Mouse (Mus musculus) heart, embryonic 16.5 days (tissue): ENCODE results near the gene Dnase1l3. TPM values are rescaled to one million over a fixed set of nuclear protein-coding genes. Genes with fewer than 3 reads are reported as not detected.

Experiments
- ATAC-seq: fragments of 200-750 bp; cut with Nextera tagmentation; replicated peaks from 2 replicates; pipeline ENCODE4 v1.8.0; 2017; ENCODE audit warnings: moderate number of reproducible peaks; ENCODE audit not compliant: insufficient read depth, low FRiP score; ENCODE audit errors: extremely low read depth
- H3K27ac ChIP-seq: fragments of 300-500 bp; sonication (generic); 2 replicates; pipeline ENCODE4 v1.5.1; 2014; ENCODE audit warnings: mild to moderate bottlenecking, low read length, control low read depth, moderate library complexity
- H3K27me3 ChIP-seq: fragments of 300-500 bp; sonication (generic); 2 replicates; pipeline ENCODE4 v1.6.1; 2014; ENCODE audit warnings: low read length, mixed read lengths; ENCODE audit not compliant: control insufficient read depth, insufficient read depth
- H3K36me3 ChIP-seq: fragments of 300-500 bp; sonication (generic); 2 replicates; pipeline ENCODE4 v1.6.1; 2014; ENCODE audit not compliant: control insufficient read depth, insufficient read depth
- H3K4me1 ChIP-seq: fragments of 300-500 bp; sonication (generic); 2 replicates; pipeline ENCODE4 v1.6.1; 2014; ENCODE audit warnings: low read length, mixed read lengths; ENCODE audit not compliant: control insufficient read depth, insufficient read depth
- H3K4me2 ChIP-seq: fragments of 300-500 bp; sonication (generic); 2 replicates; pipeline ENCODE4 v1.6.1; 2014; ENCODE audit warnings: low read depth, mild to moderate bottlenecking, control low read depth, low read length
- H3K4me3 ChIP-seq: fragments of 300-500 bp; sonication (generic); 2 replicates; pipeline ENCODE4 v1.5.1; 2014; ENCODE audit warnings: mild to moderate bottlenecking, control low read depth, low read length
- H3K9ac ChIP-seq: fragments of 300-500 bp; sonication (generic); 2 replicates; pipeline ENCODE4 v1.6.1; 2014; ENCODE audit warnings: low read length, control low read depth
- H3K9me3 ChIP-seq: fragments of 300-500 bp; sonication (generic); replicated peaks from 2 replicates; pipeline ENCODE4 v1.6.1; 2016; ENCODE audit warnings: low read length; ENCODE audit not compliant: control insufficient read depth
- WGBS: fragments of 180-500 bp; shearing (Covaris S2); extraction: QIAGEN DNeasy Blood & Tissue Kit; methylation state at CpG from one replicate; pipeline ENCODE4 v1.1.7; 2014; 5-methylcytosine and 5-hydroxymethylcytosine counted together
- polyA plus RNA-seq: library from polyadenylated mRNA; unstranded; fragments of >200 nt; fragmentation: Nextera tagmentation; extraction: Ambion mirVana; gene quantifications from 2 replicates; pipeline ENCODE4 v1.2.1, GENCODE M21; 2015

The Dnase1l3 gene
- polyA plus RNA-seq, 1 experiment from 2014 or later, result 1.1 TPM

DNA sequence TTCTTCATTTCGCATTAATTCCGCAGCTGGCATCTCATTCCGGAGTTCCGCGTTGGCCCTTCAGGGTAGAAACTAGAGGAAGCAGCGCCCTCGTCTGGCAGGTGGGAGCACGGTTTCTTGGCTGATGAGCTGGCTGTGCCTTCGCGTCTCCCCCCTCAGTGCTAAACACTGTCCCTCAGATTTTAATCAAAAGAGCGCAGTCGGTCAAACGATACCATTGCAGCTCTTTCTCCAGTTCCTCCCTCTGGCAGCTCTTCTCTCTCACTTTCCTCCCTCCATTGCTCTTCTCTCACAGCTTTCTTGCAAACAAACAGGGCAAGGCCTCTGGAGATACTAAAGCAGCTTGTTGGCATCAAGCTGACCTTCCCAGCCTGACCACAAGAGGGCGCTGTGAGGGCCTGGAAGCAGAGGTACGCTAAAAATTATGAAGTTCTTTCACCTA lies 2.9 kb upstream of the Dnase1l3 start:
- Histone ChIP-seq H3K4me3 (peak overlapping the region; percentile 43), H3K9me3 (no peaks in the 10 kb centered on the region), H3K27me3 (peaks cover 10% of the 10 kb centered on the region; the same call in 1 of the 2 replicates), H3K9ac (peak overlapping the region; percentile 62), H3K4me1 (peaks cover 8% of the 10 kb centered on the region), H3K4me2 (peak overlapping the region; percentile 67), H3K36me3 (no peaks in the 10 kb centered on the region), H3K27ac (no peak overlapping the region)
- peak; percentile 33 for ATAC-seq
- 3% methylated on average over 15 of the region's 15 CpGs for WGBS

DNA sequence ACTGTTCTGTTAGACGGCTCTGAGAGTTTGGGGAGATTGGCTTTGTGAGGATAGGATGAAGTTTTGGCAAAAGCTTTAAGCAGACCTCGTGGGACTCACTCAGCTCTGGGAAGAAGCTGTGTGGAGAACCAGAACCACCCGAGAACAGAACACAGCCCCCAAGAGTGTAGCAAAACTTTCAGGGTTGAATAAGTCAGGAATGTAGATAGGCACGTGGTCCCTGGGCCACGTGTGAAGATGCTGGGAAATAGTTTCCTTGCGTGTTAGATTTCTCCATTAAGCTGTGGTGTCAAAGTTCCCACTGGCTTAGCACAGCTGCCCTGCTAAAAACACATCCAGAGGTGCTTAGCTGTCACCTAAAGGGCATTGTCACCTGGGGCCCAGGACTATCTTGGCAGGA lies 2.2 kb downstream of the Dnase1l3 start:
- Histone ChIP-seq H3K36me3 (no peaks in the 10 kb centered on the region), H3K4me3 (no peak overlapping the region), H3K27ac (no peak overlapping the region), H3K4me2 (no peak overlapping the region), H3K27me3 (no peaks in the 10 kb centered on the region), H3K9me3 (no peaks in the 10 kb centered on the region), H3K9ac (no peak overlapping the region), H3K4me1 (peaks cover 4% of the 10 kb centered on the region)
- no peak for ATAC-seq
- WGBS, result 47% methylated on average over 6 of the region's 6 CpGs

- H3K4me2 ChIP-seq, result no peak overlapping the region
- no peaks in the 10 kb centered on the region for H3K4me1 ChIP-seq
- H3K36me3 ChIP-seq, result no peaks in the 10 kb centered on the region
- no peak overlapping the region for H3K4me3 ChIP-seq
- 70% methylated on average over 5 of the region's 5 CpGs for WGBS
- no peak for ATAC-seq
- no peaks in the 10 kb centered on the region for H3K9me3 ChIP-seq
- no peak overlapping the region for H3K27ac ChIP-seq
- H3K27me3 ChIP-seq, result no peaks in the 10 kb centered on the region
- no peak overlapping the region for H3K9ac ChIP-seq
These were observed 3.1 kb downstream of the Dnase1l3 start for GRCm38 (mm10) chr14:7991108-7991776.

DNA sequence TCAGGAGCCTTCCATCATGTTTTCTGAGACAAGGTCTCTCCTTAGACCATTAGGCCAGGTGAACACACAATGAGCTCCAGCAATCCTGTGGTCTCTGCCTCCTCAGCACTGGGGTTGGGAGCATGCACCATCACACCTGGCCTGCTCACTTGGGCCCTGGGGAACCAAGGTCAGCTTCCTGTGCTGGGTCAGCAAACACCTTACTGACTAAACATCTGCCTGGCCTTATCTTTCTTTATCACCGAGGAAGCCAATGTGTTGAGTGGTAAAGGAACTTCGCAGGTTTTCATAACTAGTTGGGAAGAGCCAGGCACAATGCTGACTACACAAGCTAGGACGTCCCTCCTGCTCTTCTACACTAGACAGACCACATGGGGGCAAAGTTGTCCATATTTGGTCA lies 4.4 kb downstream of the Dnase1l3 start:
- no peak overlapping the region for H3K4me3 ChIP-seq
- no peak overlapping the region for H3K27ac ChIP-seq
- ATAC-seq, result no peak
- H3K27me3 ChIP-seq, result no peaks in the 10 kb centered on the region
- 51% methylated on average over 3 of the region's 3 CpGs for WGBS
- no peak overlapping the region for H3K4me2 ChIP-seq
- H3K4me1 ChIP-seq, result no peaks in the 10 kb centered on the region
- no peak overlapping the region for H3K9ac ChIP-seq
- no peaks in the 10 kb centered on the region for H3K36me3 ChIP-seq
- H3K9me3 ChIP-seq, result no peaks in the 10 kb centered on the region

DNA sequence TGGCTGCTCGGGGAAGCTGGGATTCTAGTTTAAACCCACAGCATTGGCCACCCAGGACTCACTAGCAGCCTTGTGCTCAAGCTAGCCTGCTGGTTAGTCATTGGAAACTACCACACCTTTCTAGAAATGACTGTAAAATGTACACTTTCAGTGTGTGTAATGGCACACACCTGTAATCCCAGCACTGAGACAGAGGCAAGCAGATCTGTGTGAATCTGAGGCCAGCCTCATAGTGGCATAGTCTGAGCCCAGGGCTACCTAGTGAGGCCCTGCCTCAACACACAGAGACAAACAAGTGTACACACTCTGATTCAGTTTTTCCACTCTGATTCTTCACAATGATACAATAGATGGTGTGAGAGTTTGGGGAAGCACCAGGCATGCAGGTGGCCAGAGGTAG lies 5.0 kb downstream of the Dnase1l3 start:
- no peak overlapping the region for H3K27ac ChIP-seq
- H3K4me1 ChIP-seq, result no peaks in the 10 kb centered on the region
- no peak overlapping the region for H3K4me2 ChIP-seq
- no peak overlapping the region for H3K4me3 ChIP-seq
- H3K27me3 ChIP-seq, result no peaks in the 10 kb centered on the region
- no peaks in the 10 kb centered on the region for H3K9me3 ChIP-seq
- no peak for ATAC-seq
- H3K9ac ChIP-seq, result no peak overlapping the region
- WGBS, result 62% methylated on average over 1 of the region's 1 CpGs
- no peaks in the 10 kb centered on the region for H3K36me3 ChIP-seq

GRCm38 (mm10) chr14:7986913-7987312 lies 7.5 kb downstream of the Dnase1l3 start:
- H3K27me3 ChIP-seq, result no peaks in the 10 kb centered on the region
- H3K4me2 ChIP-seq, result no peak overlapping the region
- no peak overlapping the region for H3K4me3 ChIP-seq
- 89% methylated on average over 6 of the region's 6 CpGs for WGBS
- H3K27ac ChIP-seq, result no peak overlapping the region
- H3K36me3 ChIP-seq, result no peaks in the 10 kb centered on the region
- ATAC-seq, result no peak
- no peaks in the 10 kb centered on the region for H3K9me3 ChIP-seq
- H3K9ac ChIP-seq, result no peak overlapping the region
- no peaks in the 10 kb centered on the region for H3K4me1 ChIP-seq

GRCm38 (mm10) chr14:7981226-7981625 lies 13.1 kb downstream of the Dnase1l3 start:
- H3K27ac ChIP-seq, result no peak overlapping the region
- H3K4me3 ChIP-seq, result no peak overlapping the region
- 96% methylated on average over 1 of the region's 1 CpGs for WGBS
- H3K4me1 ChIP-seq, result no peaks in the 10 kb centered on the region
- H3K9me3 ChIP-seq, result no peaks in the 10 kb centered on the region; the same call in 1 of the 2 replicates
- no peaks in the 10 kb centered on the region for H3K36me3 ChIP-seq
- ATAC-seq, result no peak
- H3K9ac ChIP-seq, result no peak overlapping the region
- H3K27me3 ChIP-seq, result no peaks in the 10 kb centered on the region
- no peak overlapping the region for H3K4me2 ChIP-seq

DNA sequence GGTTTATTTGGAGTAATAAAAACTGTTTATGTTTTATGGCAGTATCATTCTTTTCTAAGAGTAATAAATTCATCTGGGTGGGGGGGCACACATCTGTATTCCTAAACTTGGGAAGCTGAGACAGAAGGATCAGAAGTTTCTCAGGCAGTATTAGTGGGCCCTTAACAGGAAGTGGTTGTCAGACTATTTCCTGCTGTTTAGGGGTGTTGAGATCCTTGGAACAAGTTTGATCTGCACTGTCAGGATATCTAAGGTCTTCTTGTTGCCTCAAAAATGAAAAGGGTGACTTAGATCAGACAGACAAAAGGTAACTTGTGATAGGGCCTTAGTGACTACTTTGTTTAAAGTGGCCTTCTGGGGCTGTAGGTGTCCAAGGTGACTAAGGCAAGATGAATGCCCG lies 16.2 kb downstream of the Dnase1l3 start:
- ATAC-seq, result no peak
- 72% methylated on average over 1 of the region's 1 CpGs for WGBS

GRCm38 (mm10) chr14:7977471-7977870 lies 16.9 kb downstream of the Dnase1l3 start:
- Histone ChIP-seq H3K36me3 (no peaks in the 10 kb centered on the region), H3K27ac (no peak overlapping the region), H3K9me3 (no peaks in the 10 kb centered on the region; the same call in 1 of the 2 replicates), H3K27me3 (no peaks in the 10 kb centered on the region), H3K4me3 (no peak overlapping the region), H3K9ac (no peak overlapping the region), H3K4me1 (no peaks in the 10 kb centered on the region), H3K4me2 (no peak overlapping the region)
- ATAC-seq, result no peak
- 77% methylated on average over 1 of the region's 1 CpGs for WGBS

More for the DNA sequence above, 16.2 kb downstream of the Dnase1l3 start:
- no peak overlapping the region for H3K4me2 ChIP-seq
- no peaks in the 10 kb centered on the region; the same call in 1 of the 2 replicates for H3K9me3 ChIP-seq
- no peaks in the 10 kb centered on the region for H3K36me3 ChIP-seq
- no peak overlapping the region for H3K9ac ChIP-seq
- no peak overlapping the region for H3K4me3 ChIP-seq
- H3K4me1 ChIP-seq, result no peaks in the 10 kb centered on the region
- H3K27me3 ChIP-seq, result no peaks in the 10 kb centered on the region
- no peak overlapping the region for H3K27ac ChIP-seq
